Mouse (Mus musculus) liver, postnatal 0 days (tissue): ENCODE measurements at regions not wholly inside any gene's neighbourhood (a gene's known extent, or its start where the extent isn't known, plus 50 kb on each side); places are given as distances from the start of the nearest gene placed in this dataset.

ENCODE experiments used
- CTCF ChIP-seq: sonication (generic); IDR thresholded peaks from 2 replicates; pipeline ENCODE4 v1.5.1; 2016; ENCODE audit warnings: antibody characterized with exemption, low read depth
- EP300 ChIP-seq: IDR thresholded peaks from 2 replicates; pipeline ENCODE4 v1.6.1; 2016; ENCODE audit warnings: antibody characterized with exemption, low read depth, mild to moderate bottlenecking

DNA sequence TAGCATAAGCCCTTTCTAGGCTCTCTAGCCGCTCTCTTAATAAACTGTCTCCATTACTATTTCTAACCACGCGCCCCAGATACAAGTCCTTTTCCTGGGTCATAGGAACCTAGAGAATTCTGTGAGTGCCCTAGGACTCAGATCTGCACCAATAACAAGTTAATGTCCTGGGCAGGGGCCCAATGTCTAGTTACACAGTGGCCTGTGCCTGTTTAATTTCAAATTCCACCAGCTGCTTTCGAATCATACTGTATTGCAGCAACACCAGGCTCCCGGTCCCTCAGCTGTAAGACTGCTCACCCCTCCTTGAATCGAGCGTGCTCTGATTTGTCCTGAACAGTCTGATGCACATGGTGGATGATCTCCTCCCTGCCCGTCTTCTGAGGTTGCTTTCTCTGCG lies 206.6 kb downstream of the Cdh26 start:
- TF ChIP-seq CTCF = no peak
- TF ChIP-seq EP300 = no peak
